8 mouse cellular contexts compared by ENCODE assay signal in genomic region chr2:80314854-80315241, GRCm38 (mm10). TPM values are rescaled to one million over a fixed set of nuclear protein-coding genes. Genes with fewer than 3 reads are reported as not detected.
DNase-seq lines count a peak whose midpoint lies in the region; ATAC-seq and TF ChIP-seq lines count a peak whose summit lies in the region.

No protein-coding gene starts in this region.

- TF ChIP-seq EP300 in MEL (IDR thresholded peaks at IDR 0.05; ENCODE audit: low read depth in 1 of 2, low read length in 2 of 2), result peak; percentile 95 to 98

- no peaks in the 10 kb centered on the region for H3K27me3 ChIP-seq in heart, embryonic 10.5 days (ENCODE audit: insufficient read depth, poor library complexity, severe bottlenecking)
- H3K27me3 ChIP-seq in MEL (ENCODE audit: control insufficient read depth in 1 of 2, insufficient read depth in 2 of 2, low read length in 2 of 2), result no peaks in the 10 kb centered on the region
- H3K27me3 ChIP-seq in hindbrain, embryonic 11.5 days (ENCODE audit: control insufficient read depth, insufficient read depth, low read length), result no peaks in the 10 kb centered on the region
- no peaks in the 10 kb centered on the region for H3K27me3 ChIP-seq in midbrain, embryonic 10.5 days (ENCODE audit: low read depth, poor library complexity, severe bottlenecking)

- ATAC-seq in hindbrain, embryonic 11.5 days (ENCODE audit: low FRiP score), result peak; percentile 17; the same call in 1 of the 2 replicates

- WGBS in heart, embryonic 10.5 days, result 57% methylated on average over 7 of the region's 7 CpGs
- 56% methylated on average over 7 of the region's 7 CpGs for WGBS in hindbrain, embryonic 11.5 days
- WGBS in midbrain, embryonic 10.5 days, result 58% methylated on average over 7 of the region's 7 CpGs

- DNase-seq in heart, embryonic 10.5 days (ENCODE audit: low spot score), result no peak
- DNase-seq in heart, postnatal 14 days, result no peak
- peak; percentile 89 for DNase-seq in MEL (ENCODE audit: low read depth, low spot score)
- no peak for DNase-seq in hindbrain, embryonic 11.5 days (ENCODE audit: low spot score)
- DNase-seq in midbrain, embryonic 10.5 days (ENCODE audit: low spot score), result no peak
- DNase-seq in urinary bladder, postnatal 10 days (ENCODE audit: low spot score), result no peak
- no peak for DNase-seq in yolk sac, embryonic 10.5 days (ENCODE audit: low spot score)
- DNase-seq in thymus, adult 18-20 months, result no peak

- TF ChIP-seq RAD21 in MEL (IDR thresholded peaks at IDR 0.05; ENCODE audit: low read depth, low read length), result no peak

- peak overlapping the region; percentile 52 for H3K4me2 ChIP-seq in hindbrain, embryonic 11.5 days (replicated peaks; ENCODE audit: low read depth, low read length)

- no peak for TF ChIP-seq CTCF in MEL (IDR thresholded peaks at IDR 0.05 in 2 of 3, conservative IDR thresholded peaks at IDR 0.05 in 1 of 3; ENCODE audit: control insufficient read depth in 1 of 3, insufficient read depth in 1 of 3, low read depth in 2 of 3, low read length in 3 of 3, poor library complexity in 1 of 3, severe bottlenecking in 1 of 3)

- TF ChIP-seq POLR2A in MEL (IDR thresholded peaks at IDR 0.05; ENCODE audit: control insufficient read depth in 1 of 2, insufficient read depth in 1 of 2, low read depth in 1 of 2, low read length in 2 of 2, poor library complexity in 1 of 2), result no peak; a peak in 1 of 4 replicates

- peaks cover 14% of the 10 kb centered on the region for H3K79me2 ChIP-seq in MEL (ENCODE audit: control insufficient read depth, insufficient read depth, low read length, poor library complexity)

- peak overlapping the region; percentile 87 for H3K9ac ChIP-seq in MEL (ENCODE audit: control insufficient read depth, low read depth, low read length, poor library complexity, severe bottlenecking)
- H3K9ac ChIP-seq in hindbrain, embryonic 11.5 days (ENCODE audit: low read depth, low read length), result peak overlapping the region; percentile 97

- H3K4me1 ChIP-seq in heart, embryonic 10.5 days, result 0 out of 2 replicates have a peak, but pooled peaks cover 6% of the 10 kb centered on the region
- H3K4me1 ChIP-seq in MEL (ENCODE audit: control insufficient read depth in 1 of 2, insufficient read depth in 2 of 2, low read length in 2 of 2), result peaks cover 9 to 10% of the 10 kb centered on the region in 2 experiments; a peak in 3 of 4 replicates
- peaks cover 3% of the 10 kb centered on the region for H3K4me1 ChIP-seq in hindbrain, embryonic 11.5 days (replicated peaks; ENCODE audit: control insufficient read depth, insufficient read depth, low read length)
- peaks cover 19% of the 10 kb centered on the region for H3K4me1 ChIP-seq in midbrain, embryonic 10.5 days

- H3K9me3 ChIP-seq in heart, embryonic 10.5 days, result no peaks in the 10 kb centered on the region
- no peaks in the 10 kb centered on the region for H3K9me3 ChIP-seq in MEL (replicated peaks; ENCODE audit: insufficient read depth, low read length)
- H3K9me3 ChIP-seq in hindbrain, embryonic 11.5 days (ENCODE audit: control insufficient read depth, low read length), result no peaks in the 10 kb centered on the region
- no peaks in the 10 kb centered on the region for H3K9me3 ChIP-seq in midbrain, embryonic 10.5 days (replicated peaks)

- intact Hi-C loops in heart, postnatal 14 days (cut with DNase I), result no loop called here

- H3K4me3 ChIP-seq in heart, embryonic 10.5 days, result peak overlapping the region; percentile 94
- peak overlapping the region; percentile 64 to 84 for H3K4me3 ChIP-seq in MEL (ENCODE audit: control insufficient read depth in 1 of 2, insufficient read depth in 1 of 2, low read depth in 2 of 2, low read length in 2 of 2)
- peak overlapping the region; percentile 91 for H3K4me3 ChIP-seq in hindbrain, embryonic 11.5 days (ENCODE audit: low read depth, low read length)
- peak overlapping the region; percentile 92 for H3K4me3 ChIP-seq in midbrain, embryonic 10.5 days

- H3K27ac ChIP-seq in heart, embryonic 10.5 days, result peak overlapping the region; percentile 98
- H3K27ac ChIP-seq in MEL (ENCODE audit: control insufficient read depth, low read depth, low read length), result peak overlapping the region; percentile 96
- peak overlapping the region; percentile 98; the same call in 1 of the 2 replicates for H3K27ac ChIP-seq in hindbrain, embryonic 11.5 days (ENCODE audit: low read depth, low read length)
- peak overlapping the region; percentile 98 for H3K27ac ChIP-seq in midbrain, embryonic 10.5 days (replicated peaks)

- peaks cover 13% of the 10 kb centered on the region for H3K36me3 ChIP-seq in heart, embryonic 10.5 days
- peaks cover under 1 to 42% of the 10 kb centered on the region in 2 experiments; a peak in 2 of 4 replicates for H3K36me3 ChIP-seq in MEL (ENCODE audit: control insufficient read depth in 1 of 2, insufficient read depth in 2 of 2, low read length in 2 of 2)
- no peaks in the 10 kb centered on the region for H3K36me3 ChIP-seq in hindbrain, embryonic 11.5 days (ENCODE audit: control insufficient read depth, insufficient read depth, low read length)
- peaks cover 20% of the 10 kb centered on the region for H3K36me3 ChIP-seq in midbrain, embryonic 10.5 days

TF ChIP-seq in MEL, 35 proteins besides CTCF, POLR2A, EP300 and RAD21 (continues in another document):
- no peak for TF ChIP-seq ZKSCAN1 (IDR thresholded peaks at IDR 0.05; ENCODE audit: low read depth, low read length)
- TF ChIP-seq ZNF384 (IDR thresholded peaks at IDR 0.05; ENCODE audit: low read depth, low read length), result no peak
- TF ChIP-seq TAL1 (IDR thresholded peaks at IDR 0.05; ENCODE audit: low read length), result peak; percentile 60
- peak; percentile 84 for TF ChIP-seq MYC (IDR thresholded peaks at IDR 0.05; ENCODE audit: low read depth, low read length)
- TF ChIP-seq TCF12 (IDR thresholded peaks at IDR 0.05; ENCODE audit: low read depth, low read length), result peak; percentile 75
- TF ChIP-seq POLR2AphosphoS5 (IDR thresholded peaks at IDR 0.05; ENCODE audit: borderline replicate concordance, low read depth, low read length), result no peak
- TF ChIP-seq MYB (IDR thresholded peaks at IDR 0.05; ENCODE audit: low read depth, low read length), result peak; percentile 96
- peak; percentile 48; the same call in 1 of the 2 replicates for TF ChIP-seq ELF1 (IDR thresholded peaks at IDR 0.05; ENCODE audit: low read depth, low read length)
- no peak for TF ChIP-seq CHD2 (IDR thresholded peaks at IDR 0.05; ENCODE audit: low read length)
- TF ChIP-seq RCOR1 (IDR thresholded peaks at IDR 0.05; ENCODE audit: low read depth, low read length), result peak; percentile 96
- TF ChIP-seq MAFK (IDR thresholded peaks at IDR 0.05; ENCODE audit: borderline replicate concordance, low read depth, low read length), result no peak
- no peak for TF ChIP-seq CHD1 (IDR thresholded peaks at IDR 0.05; ENCODE audit: low read depth, low read length)
- no peak for TF ChIP-seq HCFC1 (IDR thresholded peaks at IDR 0.05; ENCODE audit: low read depth, low read length)
- peak; percentile 92; the same call in 1 of the 2 replicates for TF ChIP-seq SIN3A (IDR thresholded peaks at IDR 0.05; ENCODE audit: low read length)
- no peak for TF ChIP-seq ZC3H11A (IDR thresholded peaks at IDR 0.05; ENCODE audit: low read depth, low read length)
- no peak for TF ChIP-seq UBTF (IDR thresholded peaks at IDR 0.05; ENCODE audit: borderline replicate concordance, insufficient read depth, low read depth, low read length)
- no peak for TF ChIP-seq KAT2A (conservative IDR thresholded peaks at IDR 0.05; ENCODE audit: low read depth, low read length)
- no peak for TF ChIP-seq GABPA (IDR thresholded peaks at IDR 0.05; ENCODE audit: low read depth, low read length)
- peak; percentile 91 for TF ChIP-seq ETS1 (IDR thresholded peaks at IDR 0.05; ENCODE audit: low read depth, low read length)
- TF ChIP-seq JUND (IDR thresholded peaks at IDR 0.05; ENCODE audit: low read depth, low read length), result no peak
- no peak for TF ChIP-seq MAZ (IDR thresholded peaks at IDR 0.05; ENCODE audit: low read depth, low read length)
- TF ChIP-seq MXI1 (IDR thresholded peaks at IDR 0.05; ENCODE audit: low read depth, low read length), result peak; percentile 76; the same call in 1 of the 2 replicates
- no peak for TF ChIP-seq POLR2AphosphoS2 (IDR thresholded peaks at IDR 0.05; ENCODE audit: low read length)
- TF ChIP-seq USF2 (IDR thresholded peaks at IDR 0.05; ENCODE audit: borderline replicate concordance in 1 of 2, insufficient read depth in 1 of 2, low read depth in 1 of 2, low read length in 2 of 2), result no peak
- no peak for TF ChIP-seq E2F4 (IDR thresholded peaks at IDR 0.05; ENCODE audit: borderline replicate concordance, low read depth, low read length)
- no peak for TF ChIP-seq MEF2A (IDR thresholded peaks at IDR 0.05; ENCODE audit: extremely low read depth, insufficient replicate concordance, low read depth, low read length, poor library complexity, severe bottlenecking)
- no peak for TF ChIP-seq NRF1 (IDR thresholded peaks at IDR 0.05; ENCODE audit: insufficient read depth, low read depth, low read length, poor library complexity, severe bottlenecking)
- no peak for TF ChIP-seq SMC3 (IDR thresholded peaks at IDR 0.05; ENCODE audit: low read depth, low read length)
- TF ChIP-seq MAX (IDR thresholded peaks at IDR 0.05; ENCODE audit: low read length), result 0 out of 2 replicates have a peak, but pooled peaks have one; percentile 23
- TF ChIP-seq TBP (IDR thresholded peaks at IDR 0.05; ENCODE audit: low read depth, low read length), result peak; percentile 56; the same call in 1 of the 2 replicates

RNA-seq across cellular contexts. Expression of gene Dnajc10, which starts 0.4 kb away (rescaled TPM):
- 71.2 and 74.6 TPM in 2 replicates for polyA plus RNA-seq in heart, embryonic 10.5 days (2016; fragmentation: Nextera tagmentation; extraction: Ambion mirVana)
- 10 to 100 TPM; 38.6 to 42.3 TPM for total RNA-seq in heart, postnatal 14 days (2021)
- 53.9 and 65.4 TPM in 2 replicates for total RNA-seq in MEL (2012; rRNA removed)
- polyA plus RNA-seq in MEL (2012; ENCODE audit: insufficient read depth in 1 of 2, insufficient read length in 2 of 2, low read depth in 1 of 2, low replicate concordance in 2 of 2, missing spikeins in 1 of 2), result 10 to 100 TPM; 35.9 to 51.8 TPM
- 84.5 and 97.9 TPM in 2 replicates for polyA plus RNA-seq in hindbrain, embryonic 11.5 days (2014; fragmentation: Nextera tagmentation; extraction: Ambion mirVana)
- polyA plus RNA-seq in midbrain, embryonic 10.5 days (2016; fragmentation: Nextera tagmentation; extraction: Ambion mirVana), result 86.4 and 87.8 TPM in 2 replicates

RNA-seq across cellular contexts. Expression of gene Prdx6b, which starts 22.6 kb away (rescaled TPM):
- polyA plus RNA-seq in heart, embryonic 10.5 days (2016; fragmentation: Nextera tagmentation; extraction: Ambion mirVana), result not detected in 2 replicates
- not detected for total RNA-seq in heart, postnatal 14 days (2021)
- total RNA-seq in MEL (2012; rRNA removed), result not detected in 2 replicates
- not detected for polyA plus RNA-seq in MEL (2012; ENCODE audit: insufficient read depth in 1 of 2, insufficient read length in 2 of 2, low read depth in 1 of 2, low replicate concordance in 2 of 2, missing spikeins in 1 of 2)
- not detected in 2 replicates for polyA plus RNA-seq in hindbrain, embryonic 11.5 days (2014; fragmentation: Nextera tagmentation; extraction: Ambion mirVana)
- not detected in 2 replicates for polyA plus RNA-seq in midbrain, embryonic 10.5 days (2016; fragmentation: Nextera tagmentation; extraction: Ambion mirVana)
